Mouse (Mus musculus): ENCODE measurements around the gene Otub1.

DNA sequence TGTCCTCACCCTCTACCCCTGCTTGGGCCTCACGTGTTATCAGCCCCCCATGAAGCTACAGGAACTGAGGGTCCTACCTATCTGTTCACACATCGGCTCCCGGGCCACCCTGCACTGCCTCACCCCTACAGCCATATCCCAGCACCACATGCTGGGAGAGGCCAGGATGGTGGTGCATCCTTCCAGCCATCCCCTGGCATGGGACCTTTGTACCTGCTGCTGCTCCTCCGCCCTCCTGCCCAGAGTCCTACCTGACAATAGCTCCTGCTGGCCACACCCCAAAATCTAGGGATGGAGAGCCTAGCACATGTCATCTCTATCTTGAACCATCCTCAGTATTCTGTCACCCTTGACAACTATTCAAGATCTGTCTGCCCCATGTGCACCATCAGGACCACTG, 17.1 kb downstream of the Otub1 start:
- TF ChIP-seq POLR2A (IDR thresholded peaks at IDR 0.05; ENCODE audit: extremely low read depth, insufficient read depth, low read length) (no peak), CTCF (IDR thresholded peaks at IDR 0.05; ENCODE audit: low read depth, low read length) (no peak)

Data from liver, adult 2 months (tissue).